In the genomic region with DNA sequence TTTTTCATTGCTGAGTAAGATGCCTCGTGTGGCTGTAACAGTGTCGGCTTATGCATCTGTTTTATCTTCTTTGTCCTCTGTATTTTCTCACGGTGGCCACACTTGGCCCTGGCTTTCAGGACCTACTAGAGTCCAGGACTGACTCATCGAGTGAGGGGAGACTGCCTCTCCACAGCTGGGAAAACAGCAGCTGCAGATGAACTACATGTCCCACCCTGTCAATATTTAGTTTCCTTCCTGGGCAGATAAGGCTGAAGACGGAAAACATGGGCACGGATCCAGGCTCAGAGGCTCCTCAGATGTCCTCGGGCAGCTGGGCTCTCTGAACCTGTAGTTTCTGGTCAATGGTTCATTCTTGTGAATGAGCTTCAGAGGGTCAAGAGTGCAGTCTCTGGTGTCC, we compare ENCODE assay signal across 12 mouse cellular contexts. TPM values are rescaled to one million over a fixed set of nuclear protein-coding genes. Genes with fewer than 3 reads are reported as not detected.
DNase-seq lines count a peak whose midpoint lies in the region; ATAC-seq lines count a peak whose summit lies in the region.
"Had no signal": no experiment of that assay in that cellular context is flagged by ENCODE, and none has a peak within 500 bp of the region (broad histone marks: within the 10 kb centered on the region; RNA-seq: fewer than 3 reads in every experiment).

No protein-coding gene starts in this region.

- peak; percentile 30; the same call in 1 of the 2 replicates for ATAC-seq in embryonic facial prominence, embryonic 14.5 days (ENCODE audit: low read depth)
- peak; percentile 60 for ATAC-seq in intestine, embryonic 16.5 days
- ATAC-seq in megakaryocyte progenitor cell, adult 5-6 weeks (replicated peaks; ENCODE audit: poor library complexity), result 0 out of 2 replicates have a peak, but pooled peaks have one; percentile 17
- ATAC-seq in hindbrain, embryonic 13.5 days (ENCODE audit: low FRiP score), result no peak

- no peaks in the 10 kb centered on the region for H3K36me3 ChIP-seq in embryonic facial prominence, embryonic 14.5 days (ENCODE audit: control insufficient read depth, insufficient read depth, low read length)
- no peaks in the 10 kb centered on the region for H3K36me3 ChIP-seq in embryonic facial prominence, embryonic 10.5 days (replicated peaks)
- no peaks in the 10 kb centered on the region for H3K36me3 ChIP-seq in intestine, embryonic 16.5 days (ENCODE audit: control insufficient read depth, insufficient read depth, low read length)
- no peaks in the 10 kb centered on the region for H3K36me3 ChIP-seq in hindbrain, embryonic 13.5 days
- H3K36me3 ChIP-seq: limb, embryonic 15.5 days had no signal

- H3K9ac ChIP-seq in embryonic facial prominence, embryonic 14.5 days (ENCODE audit: low read depth, low read length), result no peak overlapping the region
- no peak overlapping the region for H3K9ac ChIP-seq in intestine, embryonic 16.5 days (ENCODE audit: low read depth, low read length)
- H3K9ac ChIP-seq in hindbrain, embryonic 13.5 days, result no peak overlapping the region
- H3K9ac ChIP-seq: limb, embryonic 15.5 days had no signal

- intact Hi-C loops in gastrocnemius, postnatal 36 days (cut with DNase I), result no loop called here

- no peaks in the 10 kb centered on the region for H3K4me1 ChIP-seq in embryonic facial prominence, embryonic 14.5 days (ENCODE audit: control insufficient read depth, insufficient read depth, low read length)
- peaks cover 7% of the 10 kb centered on the region; the same call in 1 of the 2 replicates for H3K4me1 ChIP-seq in embryonic facial prominence, embryonic 10.5 days
- H3K4me1 ChIP-seq in intestine, embryonic 16.5 days (ENCODE audit: control insufficient read depth, insufficient read depth, low read length), result peaks cover 6% of the 10 kb centered on the region
- H3K4me1 ChIP-seq in hindbrain, embryonic 13.5 days (replicated peaks), result no peaks in the 10 kb centered on the region

- H3K27ac ChIP-seq in embryonic facial prominence, embryonic 14.5 days (replicated peaks; ENCODE audit: low read depth, low read length), result no peak overlapping the region
- H3K27ac ChIP-seq in embryonic facial prominence, embryonic 10.5 days (replicated peaks), result no peak overlapping the region
- H3K27ac ChIP-seq in intestine, embryonic 16.5 days (ENCODE audit: low read length), result no peak overlapping the region; the same call in 1 of the 2 replicates
- no peak overlapping the region for H3K27ac ChIP-seq in hindbrain, embryonic 13.5 days
- H3K27ac ChIP-seq: limb, embryonic 15.5 days had no signal

- DNase-seq in embryonic facial prominence, embryonic 14.5 days (ENCODE audit: low spot score), result peak; percentile 55
- DNase-seq in embryonic facial prominence, embryonic 10.5 days (ENCODE audit: low spot score), result no peak
- peak; percentile 32 to 45 for DNase-seq in gastrocnemius, postnatal 36 days
- no peak for DNase-seq in yolk sac, embryonic 10.5 days (ENCODE audit: low spot score)
- DNase-seq in embryo, embryonic 9.5 days (ENCODE audit: extremely low spot score), result no peak
- DNase-seq: thymus, postnatal 4 days had no signal

- H3K9me3 ChIP-seq in embryonic facial prominence, embryonic 14.5 days (ENCODE audit: control insufficient read depth, low read length), result no peaks in the 10 kb centered on the region
- no peaks in the 10 kb centered on the region for H3K9me3 ChIP-seq in embryonic facial prominence, embryonic 10.5 days
- H3K9me3 ChIP-seq in intestine, embryonic 16.5 days (ENCODE audit: control insufficient read depth, low read length), result no peaks in the 10 kb centered on the region
- no peaks in the 10 kb centered on the region for H3K9me3 ChIP-seq in hindbrain, embryonic 13.5 days
- H3K9me3 ChIP-seq: limb, embryonic 15.5 days had no signal

- no peak overlapping the region for H3K4me2 ChIP-seq in embryonic facial prominence, embryonic 14.5 days (ENCODE audit: low read depth, low read length)
- H3K4me2 ChIP-seq in intestine, embryonic 16.5 days (ENCODE audit: low read depth, low read length), result no peak overlapping the region
- no peak overlapping the region for H3K4me2 ChIP-seq in hindbrain, embryonic 13.5 days
- H3K4me2 ChIP-seq: limb, embryonic 15.5 days had no signal

- WGBS in embryonic facial prominence, embryonic 14.5 days, result 59% methylated on average over 7 of the region's 7 CpGs
- 85% methylated on average over 7 of the region's 7 CpGs for WGBS in embryonic facial prominence, embryonic 10.5 days
- 32% methylated on average over 7 of the region's 7 CpGs for WGBS in intestine, embryonic 16.5 days
- 77% methylated on average over 7 of the region's 7 CpGs for WGBS in hindbrain, embryonic 13.5 days

- H3K4me3 ChIP-seq in embryonic facial prominence, embryonic 14.5 days (ENCODE audit: low read depth, low read length), result no peak overlapping the region
- no peak overlapping the region for H3K4me3 ChIP-seq in embryonic facial prominence, embryonic 10.5 days
- H3K4me3 ChIP-seq in intestine, embryonic 16.5 days (ENCODE audit: low read length), result no peak overlapping the region
- H3K4me3 ChIP-seq in hindbrain, embryonic 13.5 days, result no peak overlapping the region
- H3K4me3 ChIP-seq: limb, embryonic 15.5 days had no signal

- H3K27me3 ChIP-seq in embryonic facial prominence, embryonic 14.5 days (replicated peaks; ENCODE audit: control insufficient read depth, insufficient read depth, low read length), result no peaks in the 10 kb centered on the region
- no peaks in the 10 kb centered on the region for H3K27me3 ChIP-seq in embryonic facial prominence, embryonic 10.5 days (replicated peaks; ENCODE audit: low read depth, poor library complexity, severe bottlenecking)
- no peaks in the 10 kb centered on the region for H3K27me3 ChIP-seq in intestine, embryonic 16.5 days (replicated peaks; ENCODE audit: control insufficient read depth, insufficient read depth, low read length)
- H3K27me3 ChIP-seq in hindbrain, embryonic 13.5 days, result no peaks in the 10 kb centered on the region
- H3K27me3 ChIP-seq: limb, embryonic 15.5 days had no signal

RNA-seq across cellular contexts. Expression of gene Bpi, which starts 9.6 kb away (rescaled TPM):
- not detected in 2 replicates for polyA plus RNA-seq in embryonic facial prominence, embryonic 14.5 days (2014; fragmentation: Nextera tagmentation; extraction: Ambion mirVana)
- not detected in 2 replicates for polyA plus RNA-seq in embryonic facial prominence, embryonic 10.5 days (2016; fragmentation: Nextera tagmentation; extraction: Ambion mirVana)
- not detected for total RNA-seq in gastrocnemius, postnatal 36 days (2021)
- not detected in 2 replicates for polyA plus RNA-seq in intestine, embryonic 16.5 days (2015; fragmentation: Nextera tagmentation; extraction: Ambion mirVana)
- 0.12 TPM in 1 of 2 replicates, not detected in the other for total RNA-seq in megakaryocyte progenitor cell, adult 5-6 weeks (2015)
- total RNA-seq in megakaryocyte progenitor cell, adult 5-6 weeks (2017), result not detected in 2 replicates
- polyA plus RNA-seq in hindbrain, embryonic 13.5 days (2015; fragmentation: Nextera tagmentation; extraction: Ambion mirVana), result not detected in 2 replicates
- total RNA-seq: hematopoietic stem cell, adult 5-6 weeks; neutrophil, adult 5-6 weeks had no signal
- polyA plus RNA-seq: limb, embryonic 15.5 days had no signal

RNA-seq across cellular contexts. Expression of gene D630003M21Rik, which starts 19.3 kb away (rescaled TPM):
- 5.4 and 6.8 TPM in 2 replicates for polyA plus RNA-seq in embryonic facial prominence, embryonic 14.5 days (2014; fragmentation: Nextera tagmentation; extraction: Ambion mirVana)
- 3.1 TPM in 2 replicates for polyA plus RNA-seq in embryonic facial prominence, embryonic 10.5 days (2016; fragmentation: Nextera tagmentation; extraction: Ambion mirVana)
- 1 to 10 TPM; 2.2 TPM for total RNA-seq in gastrocnemius, postnatal 36 days (2021)
- 2.8 and 2.9 TPM in 2 replicates for polyA plus RNA-seq in intestine, embryonic 16.5 days (2015; fragmentation: Nextera tagmentation; extraction: Ambion mirVana)
- total RNA-seq in megakaryocyte progenitor cell, adult 5-6 weeks (2015), result not detected in 2 replicates
- 0.04 TPM in 1 of 2 replicates, not detected in the other for total RNA-seq in megakaryocyte progenitor cell, adult 5-6 weeks (2017)
- polyA plus RNA-seq in hindbrain, embryonic 13.5 days (2015; fragmentation: Nextera tagmentation; extraction: Ambion mirVana), result 2.0 and 3.1 TPM in 2 replicates
- total RNA-seq: hematopoietic stem cell, adult 5-6 weeks; neutrophil, adult 5-6 weeks had no signal

RNA-seq across cellular contexts. Expression of gene Lbp, which starts 58.0 kb away (rescaled TPM):
- 7.8 and 11.9 TPM in 2 replicates for polyA plus RNA-seq in embryonic facial prominence, embryonic 14.5 days (2014; fragmentation: Nextera tagmentation; extraction: Ambion mirVana)
- polyA plus RNA-seq in embryonic facial prominence, embryonic 10.5 days (2016; fragmentation: Nextera tagmentation; extraction: Ambion mirVana), result 1.9 and 3.4 TPM in 2 replicates
- total RNA-seq in gastrocnemius, postnatal 36 days (2021), result 1 to 10 TPM; 4.9 to 8.2 TPM
- 3.8 and 4.6 TPM in 2 replicates for polyA plus RNA-seq in intestine, embryonic 16.5 days (2015; fragmentation: Nextera tagmentation; extraction: Ambion mirVana)
- total RNA-seq in megakaryocyte progenitor cell, adult 5-6 weeks (2015), result 71.3 and 89.1 TPM in 2 replicates
- total RNA-seq in megakaryocyte progenitor cell, adult 5-6 weeks (2017), result 212 and 229 TPM in 2 replicates
- polyA plus RNA-seq in hindbrain, embryonic 13.5 days (2015; fragmentation: Nextera tagmentation; extraction: Ambion mirVana), result 2.6 and 2.8 TPM in 2 replicates

Comparison
In these comparisons a context has a peak if more than half of its experiments do, and no peak if none do; other contexts are left out.
1. DNase-seq: peak in embryonic facial prominence, embryonic 14.5 days (single experiment) and gastrocnemius, postnatal 36 days (2 of 2); none in embryonic facial prominence, embryonic 10.5 days (single experiment), yolk sac, embryonic 10.5 days (single experiment) and embryo, embryonic 9.5 days (single experiment).